In genomic region chr6:34087701-34088100, GRCm38 (mm10) we compare ENCODE assay signal across 27 mouse cellular contexts. TPM values are rescaled to one million over a fixed set of nuclear protein-coding genes. Genes with fewer than 3 reads are reported as not detected.
DNase-seq lines count a peak whose midpoint lies in the region; ATAC-seq lines count a peak whose summit lies in the region.
"Had no signal": no experiment of that assay in that cellular context is flagged by ENCODE, and none has a peak within 500 bp of the region (broad histone marks: within the 10 kb centered on the region; RNA-seq: fewer than 3 reads in every experiment).

No protein-coding gene starts in this region.

- H3K4me3 ChIP-seq in lung, embryonic 15.5 days, result no peak overlapping the region
- H3K4me3 ChIP-seq: forebrain, embryonic 10.5 days; gastrocnemius, adult 2 months; heart, embryonic 12.5 days; heart, embryonic 15.5 days had no signal

- no peak overlapping the region for H3K4me2 ChIP-seq in lung, embryonic 15.5 days
- H3K4me2 ChIP-seq: heart, embryonic 12.5 days; heart, embryonic 15.5 days; hindbrain, embryonic 14.5 days had no signal

- H3K27ac ChIP-seq in lung, embryonic 15.5 days, result 0 out of 2 replicates have a peak overlapping the region, but pooled peaks have one; percentile 6
- H3K27ac ChIP-seq: forebrain, embryonic 10.5 days; gastrocnemius, adult 2 months; heart, embryonic 15.5 days; hindbrain, embryonic 14.5 days; hindbrain, postnatal 0 days had no signal

- no peaks in the 10 kb centered on the region for H3K36me3 ChIP-seq in lung, embryonic 15.5 days
- H3K36me3 ChIP-seq: forebrain, embryonic 10.5 days; heart, embryonic 12.5 days; heart, embryonic 15.5 days had no signal

- ATAC-seq in frontal cortex, adult (ENCODE audit: low TSS enrichment), result peak; percentile 57
- no peak for ATAC-seq in lung, embryonic 15.5 days (ENCODE audit: borderline replicate concordance, extremely low read depth, low FRiP score, low TSS enrichment)
- ATAC-seq: activated CD4-positive, CD25-positive, alpha-beta regulatory T cell, adult 4 months; forebrain, embryonic 14.5 days; forebrain, postnatal 0 days; hindbrain, postnatal 0 days; inflammation-experienced regulatory T-cells, adult 6 months had no signal

- H3K9ac ChIP-seq in lung, embryonic 15.5 days, result no peak overlapping the region
- H3K9ac ChIP-seq: forebrain, postnatal 0 days; heart, embryonic 12.5 days; heart, embryonic 15.5 days; hindbrain, embryonic 14.5 days had no signal

- intact Hi-C loops in heart, postnatal 36 days (cut with DNase I), result no loop called here

- H3K4me1 ChIP-seq in lung, embryonic 15.5 days, result no peaks in the 10 kb centered on the region
- H3K4me1 ChIP-seq: heart, embryonic 15.5 days had no signal

- H3K27me3 ChIP-seq in lung, embryonic 15.5 days, result no peaks in the 10 kb centered on the region
- H3K27me3 ChIP-seq: heart, embryonic 12.5 days; heart, embryonic 15.5 days had no signal

- no peaks in the 10 kb centered on the region for H3K9me3 ChIP-seq in lung, embryonic 15.5 days
- H3K9me3 ChIP-seq: forebrain, embryonic 10.5 days; heart, embryonic 12.5 days; heart, embryonic 15.5 days had no signal

- no peak for DNase-seq in frontal cortex, postnatal 14 days (ENCODE audit: low spot score in 2 of 2)
- DNase-seq in heart, adult 11 months, result peak; percentile 50
- no peak for DNase-seq in heart, postnatal 36 days
- no peak for DNase-seq in lung, postnatal 25 days (ENCODE audit: low spot score)
- DNase-seq in brain, adult 2 months (ENCODE audit: low read depth, low spot score), result peak; percentile 61
- DNase-seq in retina, postnatal 1 day, result no peak
- DNase-seq: adrenal gland, adult 8-10 months; adrenal gland, postnatal 25 days; cerebellum, adult 18-20 months; cerebellum, adult 9-10 months; cerebellum, postnatal 14 days; forebrain, postnatal 0 days; gastrocnemius, adult 2 months; gastrocnemius, postnatal 14 days; heart, adult 18-20 months; heart, postnatal 10 days; heart, postnatal 4 days had no signal

- WGBS in lung, embryonic 15.5 days, result 69% methylated on average over 4 of the region's 4 CpGs

RNA-seq across cellular contexts. Expression of gene Lrguk, which starts 58.5 kb away (rescaled TPM):
- total RNA-seq in heart, postnatal 36 days (2021), result under 1 TPM in 1 of 2 experiments, not detected in 1; 0.19 TPM
- polyA plus RNA-seq in lung, embryonic 15.5 days (2015; fragmentation: Nextera tagmentation; extraction: Ambion mirVana), result 2.6 and 3.2 TPM in 2 replicates
- polyA plus RNA-seq: activated CD4-positive, CD25-positive, alpha-beta regulatory T cell, adult 4 months; inflammation-experienced regulatory T-cells, adult 6 months had no signal

Comparison
In these comparisons a context has a peak if more than half of its experiments do, and no peak if none do; other contexts are left out.
1. DNase-seq: peak in heart, adult 11 months (single experiment) and brain, adult 2 months (single experiment); none in frontal cortex, postnatal 14 days (0 of 2), heart, postnatal 36 days (0 of 2), lung, postnatal 25 days (single experiment) and retina, postnatal 1 day (single experiment).